Mouse (Mus musculus) olfactory bulb, adult 2 months (tissue): Measurements from ENCODE around the gene Clec18a.
"Not testable (repeated sequence)": the region's sequence is repeated elsewhere in the genome, so short reads cannot be mapped to it uniquely, and the experiment has no call there.

ENCODE experiments used
- CTCF ChIP-seq: fragments of 200-500 bp; IDR thresholded peaks from 2 replicates; pipeline ENCODE4 v1.5.1; 2012; ENCODE audit warnings: low read depth, mild to moderate bottlenecking, low read length, moderate library complexity; ENCODE audit not compliant: insufficient read depth
- POLR2A ChIP-seq: fragments of 200-500 bp; IDR thresholded peaks from 2 replicates; pipeline ENCODE4 v1.6.1; 2012; ENCODE audit warnings: mild to moderate bottlenecking, low read depth, low read length, moderate library complexity; ENCODE audit not compliant: insufficient read depth

GRCm38 (mm10) chr8:111083936-111084335 is 8.3 kb downstream of the Clec18a start:
- TF ChIP-seq CTCF, POLR2A: not testable (repeated sequence)
